Mouse (Mus musculus) thymus, adult 18-20 months (tissue): ENCODE results near the gene Pdcd5.

Source experiments
- DNase-seq, 2 experiments: peaks; one replicate each; pipeline ENCODE4 v3.0.0; 2022; ENCODE audit warnings: mixed read lengths in 2 of 2

Gene Pdcd5

DNA sequence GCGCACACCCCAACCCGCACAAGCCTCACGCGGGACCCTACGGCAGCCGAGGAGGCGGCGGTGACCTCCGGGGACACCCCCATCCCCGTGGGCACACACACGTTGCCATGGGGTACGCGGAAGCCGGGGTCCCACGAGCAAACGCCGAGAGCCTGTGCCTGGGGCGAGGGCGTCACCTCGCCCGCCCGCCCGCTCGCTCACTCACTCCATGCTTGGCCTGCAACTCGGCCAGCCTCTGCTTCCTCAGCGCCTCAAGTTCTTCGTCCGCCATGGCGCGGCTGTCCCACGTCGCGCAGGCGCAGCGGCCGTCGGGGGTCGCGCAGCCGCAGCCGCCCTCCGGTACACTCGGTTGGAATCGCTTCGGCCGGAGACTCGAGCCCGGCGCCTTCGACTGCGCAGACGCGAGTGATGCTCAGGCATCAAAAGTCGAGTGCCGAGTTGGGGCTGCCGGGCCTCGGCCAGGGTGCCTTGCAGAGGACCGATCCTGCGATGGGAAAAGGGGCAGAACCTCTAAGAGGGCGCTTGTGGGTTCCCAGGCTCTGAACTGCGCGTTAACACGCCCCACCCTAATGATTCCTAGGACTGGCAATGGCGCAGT lies at the start of gene Pdcd5:
Gene Pdcd5 (minus strand): TSS at position 421 of the 598 bp plus-strand sequence.
- DNase-seq, result peak; percentile 92 to 93

GRCm38 (mm10) chr7:35692641-35693040 lies 45.3 kb upstream of the Pdcd5 start:
- no peak for DNase-seq

DNA sequence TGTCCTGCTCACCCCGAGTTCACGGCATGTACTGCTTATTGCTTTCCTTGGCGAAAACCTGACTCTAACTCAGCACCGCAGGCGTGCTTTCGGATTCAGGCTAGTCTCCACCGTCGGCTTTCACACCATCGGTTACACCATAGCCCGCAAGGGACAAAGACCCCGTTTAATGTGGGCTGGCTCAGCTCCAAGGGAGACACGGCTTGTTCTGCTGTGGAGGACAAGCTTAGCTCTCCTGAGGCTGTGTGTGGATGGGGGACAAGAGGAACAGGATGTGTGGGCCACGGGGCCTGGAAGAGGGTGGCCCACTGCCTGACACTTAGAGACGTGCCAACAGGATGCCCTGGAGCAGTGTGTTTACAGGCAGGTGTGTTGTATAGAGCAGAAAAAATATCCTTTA lies 44.8 kb upstream of the Pdcd5 start:
- DNase-seq, result no peak

GRCm38 (mm10) chr7:35688781-35689349 lies 41.5 kb upstream of the Pdcd5 start:
- DNase-seq, result no peak

GRCm38 (mm10) chr7:35688276-35688675 lies 41.0 kb upstream of the Pdcd5 start:
- DNase-seq, result no peak

- DNase-seq, result no peak
Measured at GRCm38 (mm10) chr7:35687229-35687628, 39.9 kb upstream of the Pdcd5 start.

- DNase-seq, result peak; percentile 8 to 11
Measured at GRCm38 (mm10) chr7:35686756-35687155, 39.4 kb upstream of the Pdcd5 start.

GRCm38 (mm10) chr7:35686216-35686615 lies 38.9 kb upstream of the Pdcd5 start:
- DNase-seq, result no peak

GRCm38 (mm10) chr7:35683409-35684122 lies 36.2 kb upstream of the Pdcd5 start:
- DNase-seq, result no peak

GRCm38 (mm10) chr7:35681559-35681958 lies 34.2 kb upstream of the Pdcd5 start:
- no peak for DNase-seq

- no peak for DNase-seq
Measured at GRCm38 (mm10) chr7:35678976-35679375, 31.7 kb upstream of the Pdcd5 start.

DNA sequence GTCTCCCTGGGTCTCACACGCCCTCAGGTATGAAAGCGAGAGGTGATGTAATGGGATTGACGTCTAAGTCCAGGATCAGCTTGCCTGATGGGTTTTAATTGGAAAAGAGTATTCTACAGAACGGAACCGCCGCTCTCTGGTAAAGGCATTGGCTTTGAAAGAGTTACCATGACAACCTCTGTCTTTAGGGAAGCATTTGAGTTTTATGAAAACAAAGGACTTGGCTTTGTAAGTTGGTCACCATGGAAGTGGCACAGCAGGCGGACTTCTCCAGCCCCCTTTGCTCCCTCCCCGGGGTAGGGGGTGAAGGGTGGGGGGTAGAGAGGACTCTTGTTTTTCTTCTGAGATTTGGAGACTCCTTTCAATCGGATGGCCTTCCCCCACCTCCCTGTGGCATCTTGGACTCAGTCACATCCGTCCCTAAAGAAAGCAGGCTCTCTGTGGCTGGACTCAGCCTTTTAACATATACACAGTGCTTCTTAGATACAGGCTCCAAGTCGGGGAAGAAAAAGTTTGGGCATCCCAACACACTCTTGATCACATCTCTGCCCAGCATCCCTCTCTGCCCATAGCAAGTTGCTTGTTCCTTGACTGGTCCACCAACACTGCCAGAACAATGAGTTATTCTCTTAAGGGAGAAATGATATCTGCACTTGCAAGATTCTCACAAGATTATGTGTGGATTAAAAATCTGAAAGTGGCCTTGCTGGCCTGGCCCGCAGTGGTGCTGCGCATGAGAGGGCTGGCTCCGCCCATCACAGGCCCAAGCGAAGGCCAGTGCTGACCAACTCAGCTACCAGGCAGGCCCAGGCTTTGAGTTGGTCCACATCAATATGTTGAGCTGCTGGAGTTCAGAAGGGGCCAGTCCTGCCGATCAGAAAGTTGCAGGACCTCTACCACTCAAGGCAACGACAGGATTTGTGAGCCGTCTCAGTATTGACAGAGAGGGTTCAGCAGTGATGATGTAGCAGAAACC lies 21.0 kb upstream of the Pdcd5 start:
- DNase-seq, result no peak

GRCm38 (mm10) chr7:35663790-35664376 lies 16.6 kb upstream of the Pdcd5 start:
- no peak for DNase-seq

GRCm38 (mm10) chr7:35659173-35659572 lies 11.9 kb upstream of the Pdcd5 start:
- DNase-seq, result no peak

DNA sequence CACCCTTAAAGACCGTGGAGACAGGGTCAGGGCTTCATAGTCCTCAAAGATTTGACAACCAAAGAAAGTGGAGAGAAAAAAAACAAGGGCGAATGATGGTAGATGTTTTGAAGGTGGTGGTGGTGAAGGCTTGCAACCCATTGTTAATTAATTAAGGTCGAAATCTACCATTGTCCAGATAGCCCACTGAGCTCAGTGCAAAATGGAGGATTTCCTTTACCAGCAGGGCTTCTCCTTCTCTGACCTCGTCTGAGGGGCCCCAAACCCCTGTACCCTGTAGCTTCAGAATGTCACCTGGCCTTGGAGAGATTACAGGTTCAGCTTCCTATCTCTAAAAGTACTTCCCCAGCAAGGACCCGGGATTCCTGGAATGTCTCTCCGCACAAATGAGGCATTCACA lies 10.5 kb upstream of the Pdcd5 start:
- DNase-seq, result no peak

- no peak for DNase-seq
Measured at GRCm38 (mm10) chr7:35651583-35652270, 4.4 kb upstream of the Pdcd5 start.

DNA sequence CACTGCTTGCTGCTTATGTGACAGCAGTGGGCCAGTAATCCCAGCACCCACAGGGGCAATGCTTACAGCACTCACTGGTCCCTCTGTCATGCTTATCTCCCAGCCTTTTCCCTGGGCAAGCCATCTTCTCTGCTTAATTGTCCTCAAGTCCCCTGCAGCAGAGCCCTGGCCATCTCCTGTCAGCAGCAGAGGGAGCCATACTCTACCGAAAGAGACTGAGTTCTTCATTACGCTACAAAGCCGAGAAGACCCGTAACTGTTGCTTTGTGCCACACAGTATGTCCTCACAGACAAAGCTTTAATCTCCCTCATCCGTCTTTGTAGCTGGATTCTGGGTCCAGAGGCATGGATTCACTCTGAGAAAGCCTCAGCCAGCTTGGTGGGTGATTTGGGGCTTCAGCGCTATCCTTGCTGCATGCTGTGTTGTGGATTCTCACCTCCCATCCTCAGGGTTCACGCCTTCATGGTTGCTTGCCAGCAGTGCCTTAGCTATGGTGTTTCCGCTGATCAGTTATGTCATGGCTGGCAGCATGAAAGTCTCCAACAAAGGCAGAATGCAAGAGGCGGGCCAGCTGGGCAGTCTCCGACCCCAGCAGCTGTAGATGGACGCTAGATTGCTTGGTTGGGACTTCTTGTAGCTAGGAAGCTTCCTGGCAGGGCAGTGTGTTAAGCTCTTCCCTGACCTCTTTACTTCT lies 3.5 kb upstream of the Pdcd5 start:
- DNase-seq, result no peak

DNA sequence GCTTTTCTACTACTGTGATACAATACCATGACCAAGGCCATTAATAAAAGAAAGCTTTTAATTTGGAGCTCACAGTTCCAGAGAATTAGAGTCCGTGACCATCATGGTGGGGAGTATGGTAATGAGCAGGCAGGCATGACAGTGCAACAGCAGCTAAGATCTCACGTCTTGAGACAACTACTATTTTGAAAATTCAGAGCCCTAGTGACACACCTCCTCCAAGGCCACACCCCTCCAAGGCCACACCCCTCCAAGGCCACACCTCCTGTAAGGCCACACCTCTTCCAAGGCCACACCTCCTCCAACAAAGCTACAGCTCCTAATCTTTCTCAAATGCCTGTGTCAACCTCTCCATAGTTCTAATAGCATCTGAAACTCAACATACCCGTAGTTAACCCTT lies 1.8 kb upstream of the Pdcd5 start:
- peak in 1 of 2 experiments; percentile 16 for DNase-seq

GRCm38 (mm10) chr7:35648239-35649069 lies 1.1 kb upstream of the Pdcd5 start:
- no peak for DNase-seq

DNA sequence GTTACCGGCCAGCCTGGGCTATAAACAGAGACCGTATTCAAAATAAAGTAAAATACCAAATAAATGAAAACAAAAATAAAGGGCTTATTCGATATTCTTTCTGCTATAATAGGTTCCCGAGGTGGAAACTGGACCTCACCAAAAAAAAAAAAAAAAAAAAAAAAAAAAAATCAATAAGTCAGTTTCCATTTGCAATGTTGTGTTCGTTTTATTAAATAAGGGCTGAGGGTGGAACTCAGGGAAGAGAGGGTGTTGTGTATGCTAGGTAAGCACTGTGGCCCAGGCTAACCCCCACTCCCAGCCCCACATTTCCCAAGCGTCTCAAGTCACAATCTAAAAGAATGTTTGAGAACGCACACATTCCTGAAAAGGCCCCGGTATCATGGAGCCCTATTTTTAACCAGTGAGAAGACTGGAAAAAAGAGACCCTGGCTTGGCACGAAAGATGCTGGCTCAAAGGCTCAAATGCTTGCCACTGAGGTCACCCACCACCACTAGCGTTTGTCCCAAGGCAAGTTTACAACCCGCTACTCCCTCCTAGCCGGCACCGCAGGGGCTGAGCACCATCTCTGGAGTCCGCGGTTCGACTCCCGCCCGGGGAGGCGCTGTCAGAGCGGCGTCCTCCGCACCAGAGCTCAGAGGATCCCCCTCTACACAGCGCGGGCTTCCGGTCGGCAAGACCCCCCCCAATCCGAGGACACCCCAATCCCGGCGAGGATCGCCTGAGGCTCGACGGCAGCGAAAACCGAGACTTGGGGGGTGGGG lies 822 bp downstream of the Pdcd5 start:
- DNase-seq, result peak; percentile 41 to 56
